Mouse (Mus musculus): ENCODE measurements at regions not wholly inside any gene's neighbourhood (a gene's known extent, or its start where the extent isn't known, plus 50 kb on each side); places are given as distances from the start of the nearest gene placed in this dataset.

DNA sequence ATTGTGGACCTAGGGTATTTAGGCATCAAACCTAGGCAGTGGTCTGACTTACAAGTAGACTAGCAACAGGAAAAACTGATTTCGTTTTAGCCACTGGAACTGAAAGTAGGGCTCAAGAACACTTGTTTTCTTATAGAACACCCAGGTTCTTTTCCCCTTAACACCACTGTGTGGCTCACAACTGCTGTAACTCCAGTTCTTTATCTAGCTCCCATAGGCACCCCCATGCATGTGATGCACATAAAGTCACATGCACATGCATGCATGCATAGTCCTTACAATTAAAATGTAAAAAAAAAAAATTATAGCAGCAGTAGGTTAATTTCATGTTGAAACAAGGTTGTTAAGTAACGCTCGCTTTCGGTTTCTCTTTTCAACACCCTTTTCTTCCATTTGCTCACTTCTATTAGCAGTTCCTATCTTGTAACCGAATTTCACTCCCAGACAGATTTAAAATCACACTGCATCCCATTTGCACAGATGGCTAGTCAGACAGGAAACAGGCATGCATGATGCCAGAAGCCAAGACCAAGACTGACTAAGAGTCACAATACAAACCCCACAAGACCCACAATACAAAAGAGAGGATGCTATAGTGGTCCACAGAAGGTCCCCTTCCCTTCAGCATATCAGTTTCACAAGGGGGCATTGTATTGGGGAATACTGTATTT, 1540.3 kb upstream of the Slc10a2 start:
- TF ChIP-seq CTCF (IDR thresholded peaks at IDR 0.05) = no peak
- intact Hi-C loops (cut with DNase I) = no loop called here
- H3K27ac ChIP-seq = no peak overlapping the region
- no peak overlapping the region for H3K4me3 ChIP-seq
- DNase-seq = no peak

DNA sequence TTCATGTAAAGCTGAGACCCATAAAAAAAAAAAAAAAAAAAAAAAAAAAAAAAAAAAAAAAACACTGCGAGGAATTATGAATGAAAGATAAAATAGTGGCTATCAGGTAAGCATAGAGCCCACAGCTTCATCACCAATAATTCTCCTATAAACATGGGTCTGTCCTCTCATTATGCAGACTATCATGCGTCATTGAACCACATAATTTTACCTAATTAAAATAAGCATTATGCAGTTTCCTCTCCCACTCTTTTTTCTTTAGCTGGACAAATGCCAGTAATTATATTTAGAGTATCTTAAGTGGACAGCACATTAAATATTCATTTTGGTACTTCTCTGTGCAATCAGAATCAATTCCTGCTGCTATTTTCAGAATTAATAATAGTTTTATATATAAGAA, 1539.2 kb upstream of the Slc10a2 start:
- Histone ChIP-seq H3K4me3 (no peak overlapping the region), H3K27ac (no peak overlapping the region)
- intact Hi-C loops (cut with DNase I) = no loop called here
- DNase-seq = no peak
- TF ChIP-seq CTCF (IDR thresholded peaks at IDR 0.05) = no peak

GRCm38 (mm10) chr8:6627009-6627557, 1521.9 kb upstream of the Slc10a2 start:
- intact Hi-C loops (cut with DNase I) = no loop called here
- Histone ChIP-seq H3K4me3 (no peak overlapping the region), H3K27ac (no peak overlapping the region)
- no peak for TF ChIP-seq CTCF (IDR thresholded peaks at IDR 0.05)
- no peak for DNase-seq

DNA sequence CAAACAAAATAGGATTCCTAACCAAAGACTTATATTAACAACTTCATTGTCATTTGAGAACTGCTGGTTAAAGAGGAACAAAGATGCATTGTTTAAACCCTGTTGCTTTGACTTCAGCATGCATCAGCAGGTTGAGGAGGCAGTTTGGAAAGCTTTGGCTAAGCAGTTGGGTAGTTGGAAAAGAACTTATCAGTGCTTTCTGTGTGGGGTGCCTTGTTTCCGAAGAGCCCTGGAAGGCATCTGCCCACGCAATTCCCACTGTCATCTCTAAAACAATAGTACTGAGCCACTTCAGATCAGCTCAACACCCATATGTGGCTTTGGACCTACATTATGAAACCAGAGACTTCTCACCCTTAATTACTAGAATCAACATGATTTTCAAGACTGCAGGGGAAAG, 1503.7 kb upstream of the Slc10a2 start:
- intact Hi-C loops (cut with DNase I) = no loop called here
- TF ChIP-seq CTCF (IDR thresholded peaks at IDR 0.05) = no peak
- no peak overlapping the region for H3K27ac ChIP-seq
- no peak for DNase-seq
- no peak overlapping the region for H3K4me3 ChIP-seq

GRCm38 (mm10) chr8:6606854-6607535, 1501.8 kb upstream of the Slc10a2 start:
- Histone ChIP-seq H3K4me3 (no peak overlapping the region), H3K27ac (no peak overlapping the region)
- no peak for TF ChIP-seq CTCF (IDR thresholded peaks at IDR 0.05)
- no peak for DNase-seq
- intact Hi-C loops (cut with DNase I) = no loop called here

- no peak overlapping the region for H3K27ac ChIP-seq
- intact Hi-C loops (cut with DNase I) = no loop called here
- no peak for DNase-seq
- H3K4me3 ChIP-seq = no peak overlapping the region
- TF ChIP-seq CTCF (IDR thresholded peaks at IDR 0.05) = no peak
Measured at GRCm38 (mm10) chr8:6604232-6604804, 1499.2 kb upstream of the Slc10a2 start.

GRCm38 (mm10) chr8:6590146-6590545, 1485.0 kb upstream of the Slc10a2 start:
- DNase-seq = no peak
- intact Hi-C loops (cut with DNase I) = no loop called here

GRCm38 (mm10) chr8:6583337-6584096, 1478.4 kb upstream of the Slc10a2 start:
- no peak for DNase-seq
- H3K27ac ChIP-seq = no peak overlapping the region
- intact Hi-C loops (cut with DNase I) = no loop called here
- no peak for TF ChIP-seq CTCF (IDR thresholded peaks at IDR 0.05)
- H3K4me3 ChIP-seq = no peak overlapping the region

More at GRCm38 (mm10) chr8:6590146-6590545, 1485.0 kb upstream of the Slc10a2 start:
- TF ChIP-seq CTCF (IDR thresholded peaks at IDR 0.05) = no peak
- Histone ChIP-seq H3K4me3 (no peak overlapping the region), H3K27ac (no peak overlapping the region)

GRCm38 (mm10) chr8:6582732-6583131, 1477.6 kb upstream of the Slc10a2 start:
- H3K4me3 ChIP-seq = no peak overlapping the region
- no peak for TF ChIP-seq CTCF (IDR thresholded peaks at IDR 0.05)
- no peak overlapping the region for H3K27ac ChIP-seq
- intact Hi-C loops (cut with DNase I) = no loop called here
- DNase-seq = no peak

- no peak for DNase-seq
- H3K4me3 ChIP-seq = no peak overlapping the region
- intact Hi-C loops (cut with DNase I) = no loop called here
- H3K27ac ChIP-seq = no peak overlapping the region
- TF ChIP-seq CTCF (IDR thresholded peaks at IDR 0.05) = no peak
Measured at GRCm38 (mm10) chr8:6577868-6578634, 1472.9 kb upstream of the Slc10a2 start.

DNA sequence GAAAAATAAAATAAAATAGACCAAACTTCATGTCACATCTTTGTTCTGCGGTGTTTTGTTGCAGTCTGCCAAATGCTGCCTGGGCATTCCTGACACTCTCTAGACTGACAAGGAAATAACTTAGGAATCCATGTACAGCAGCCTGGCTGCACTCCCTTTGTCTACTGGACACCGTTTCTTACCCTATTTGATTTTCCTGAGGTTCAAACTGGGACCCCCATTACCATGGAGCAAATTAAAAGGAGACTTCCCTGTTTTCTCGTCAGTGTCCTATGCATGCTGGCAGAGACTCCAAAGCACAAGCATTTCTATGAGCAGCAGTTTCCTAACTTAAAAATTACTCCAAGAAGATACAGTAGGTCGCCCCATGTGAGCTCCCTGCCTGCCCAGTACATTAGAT, 1470.1 kb upstream of the Slc10a2 start:
- no peak for DNase-seq
- intact Hi-C loops (cut with DNase I) = no loop called here
- no peak overlapping the region for H3K4me3 ChIP-seq
- TF ChIP-seq CTCF (IDR thresholded peaks at IDR 0.05) = no peak
- no peak overlapping the region for H3K27ac ChIP-seq

DNA sequence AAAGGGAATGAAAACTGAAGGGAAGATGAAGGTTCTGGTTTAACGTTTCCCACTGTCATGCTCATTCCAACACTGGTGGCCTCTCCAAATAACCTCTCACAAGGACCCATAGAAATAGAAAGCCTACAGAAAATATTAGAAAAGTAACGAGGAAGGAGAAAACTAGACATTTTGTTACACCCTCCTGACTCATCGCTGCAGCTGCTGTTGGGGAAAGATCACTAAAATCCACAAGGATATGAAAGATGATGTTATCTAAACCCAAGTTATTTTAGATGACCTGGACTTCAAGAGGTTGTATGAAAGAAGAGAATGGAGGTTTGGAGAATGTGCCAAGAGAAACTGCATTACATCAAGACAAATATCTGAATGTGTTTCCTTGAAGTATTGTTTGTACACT, 1468.3 kb upstream of the Slc10a2 start:
- H3K27ac ChIP-seq = no peak overlapping the region
- no peak for TF ChIP-seq CTCF (IDR thresholded peaks at IDR 0.05)
- intact Hi-C loops (cut with DNase I) = no loop called here
- DNase-seq = no peak
- no peak overlapping the region for H3K4me3 ChIP-seq

All from gastrocnemius, adult 2 months (tissue).